Mouse (Mus musculus) myocyte (in vitro differentiated cells): Measurements from ENCODE around the gene Jade2. TPM values are rescaled to one million over a fixed set of nuclear protein-coding genes. Genes with fewer than 3 reads are reported as not detected.

Experiments
- H3K27me3 ChIP-seq: one replicate; pipeline ENCODE4 v1.6.1; 2011; ENCODE audit not compliant: control insufficient read depth, insufficient read depth, insufficient read length
- H3K36me3 ChIP-seq: one replicate; pipeline ENCODE4 v1.6.1; 2011; ENCODE audit not compliant: control insufficient read depth, insufficient read depth
- H3K4me2 ChIP-seq: one replicate; pipeline ENCODE4 v1.6.1; 2011; ENCODE audit warnings: low read depth, control low read depth
- H3K4me3 ChIP-seq: one replicate; pipeline ENCODE4 v1.5.1; 2011; ENCODE audit warnings: mild to moderate bottlenecking, control low read depth, moderate library complexity
- H3K79me2 ChIP-seq: one replicate; pipeline ENCODE4 v1.6.1; 2011; ENCODE audit not compliant: control insufficient read depth, insufficient read depth
- H3ac ChIP-seq: one replicate; pipeline ENCODE4 v1.6.1; 2011; ENCODE audit not compliant: control insufficient read depth, insufficient read length
- CEBPB ChIP-seq: IDR thresholded peaks from 2 replicates; pipeline ENCODE4 v1.6.1; 2011; ENCODE audit warnings: mild to moderate bottlenecking, moderate library complexity; ENCODE audit not compliant: poor library complexity, insufficient read depth, severe bottlenecking
- E2F4 ChIP-seq: IDR thresholded peaks from one replicate; pipeline ENCODE4 v1.6.1; 2011; ENCODE audit warnings: mild to moderate bottlenecking, control low read depth, moderate library complexity; ENCODE audit not compliant: insufficient read depth
- MAX ChIP-seq: IDR thresholded peaks from one replicate; pipeline ENCODE4 v1.6.1; 2011; ENCODE audit warnings: low read depth, mild to moderate bottlenecking, control low read depth
- MYOD1 ChIP-seq, 3 experiments: IDR thresholded peaks; one replicate each; pipeline ENCODE4 v1.6.1; 2011; ENCODE audit warnings: control low read depth in 2 of 3, low read depth in 2 of 3, mild to moderate bottlenecking in 2 of 3, moderate library complexity in 1 of 3; ENCODE audit not compliant: insufficient read length in 2 of 3, control insufficient read depth in 1 of 3
- MYOG ChIP-seq, 3 experiments: IDR thresholded peaks; one replicate each; pipeline ENCODE4 v1.6.1; 2011; ENCODE audit warnings: control low read depth in 2 of 3, low read depth in 2 of 3, mild to moderate bottlenecking in 2 of 3; ENCODE audit not compliant: insufficient read length in 2 of 3, control insufficient read depth in 1 of 3, insufficient read depth in 1 of 3
- POLR2A ChIP-seq: IDR thresholded peaks from one replicate; pipeline ENCODE4 v1.6.1; 2011; ENCODE audit warnings: low read depth, mild to moderate bottlenecking, control low read depth, moderate library complexity; ENCODE audit not compliant: insufficient read length
- POLR2AphosphoS2 ChIP-seq: IDR thresholded peaks from one replicate; pipeline ENCODE4 v1.6.1; 2011; ENCODE audit warnings: low read depth, control low read depth; ENCODE audit not compliant: insufficient read length
- REST ChIP-seq: IDR thresholded peaks from one replicate; pipeline ENCODE4 v1.6.1; 2011; ENCODE audit warnings: mild to moderate bottlenecking, control low read depth, moderate library complexity; ENCODE audit not compliant: insufficient read depth, insufficient read length
- SRF ChIP-seq: IDR thresholded peaks from one replicate; pipeline ENCODE4 v1.6.1; 2011; ENCODE audit warnings: low read depth; ENCODE audit not compliant: control insufficient read depth, insufficient read length
- TCF12 ChIP-seq: IDR thresholded peaks from one replicate; pipeline ENCODE4 v1.6.1; 2011; ENCODE audit warnings: mild to moderate bottlenecking, control low read depth; ENCODE audit not compliant: poor library complexity, insufficient read depth, severe bottlenecking
- TCF3 ChIP-seq: IDR thresholded peaks from one replicate; pipeline ENCODE4 v1.6.1; 2011; ENCODE audit warnings: low read depth, control low read depth; ENCODE audit not compliant: insufficient read length
- USF1 ChIP-seq: IDR thresholded peaks from one replicate; pipeline ENCODE4 v1.6.1; 2011; ENCODE audit warnings: low read depth, mild to moderate bottlenecking, control low read depth, moderate library complexity
- polyA plus RNA-seq: library from polyadenylated mRNA; unstranded; fragments of >200 nt; fragmentation: generic; extraction: Trizol; gene quantifications from one replicate; pipeline ENCODE4 v1.2.1, GENCODE M21; 2012; ENCODE audit warnings: missing spikeins

Gene Jade2
- polyA plus RNA-seq, 1 experiment = 2.6 TPM

- TF ChIP-seq POLR2AphosphoS2 = no peak
- TF ChIP-seq SRF = no peak
- TF ChIP-seq USF1 = no peak
- no peak for TF ChIP-seq MYOG (IDR thresholded peaks at IDR 0.05; ENCODE audit: control insufficient read depth in 1 of 3, insufficient read depth in 1 of 3, insufficient read length in 2 of 3, low read depth in 2 of 3)
- TF ChIP-seq CEBPB = no peak
- no peak for TF ChIP-seq MYOD1 (IDR thresholded peaks at IDR 0.05; ENCODE audit: control insufficient read depth in 1 of 3, insufficient read length in 2 of 3, low read depth in 2 of 3)
- TF ChIP-seq MAX = no peak
- TF ChIP-seq POLR2A = no peak
- no peak for TF ChIP-seq TCF3
- TF ChIP-seq REST = no peak
- TF ChIP-seq TCF12 = no peak
- no peak for TF ChIP-seq E2F4
- Histone ChIP-seq H3ac (no peak overlapping the region), H3K27me3 (no peaks in the 10 kb centered on the region), H3K79me2 (no peaks in the 10 kb centered on the region), H3K4me3 (no peak overlapping the region), H3K36me3 (no peaks in the 10 kb centered on the region), H3K4me2 (no peak overlapping the region)
These were observed 9.6 kb downstream of the Jade2 start for GRCm38 (mm10) chr11:51847902-51848301.

- Histone ChIP-seq H3K4me3 (no peak overlapping the region), H3K27me3 (no peaks in the 10 kb centered on the region), H3K36me3 (no peaks in the 10 kb centered on the region), H3K4me2 (no peak overlapping the region), H3ac (no peak overlapping the region), H3K79me2 (no peaks in the 10 kb centered on the region)
- no peak for TF ChIP-seq POLR2AphosphoS2
- TF ChIP-seq REST = no peak
- no peak for TF ChIP-seq TCF3
- no peak for TF ChIP-seq POLR2A
- TF ChIP-seq MYOG (IDR thresholded peaks at IDR 0.05; ENCODE audit: control insufficient read depth in 1 of 3, insufficient read depth in 1 of 3, insufficient read length in 2 of 3, low read depth in 2 of 3) = no peak
- TF ChIP-seq SRF = no peak
- no peak for TF ChIP-seq E2F4
- no peak for TF ChIP-seq MYOD1 (IDR thresholded peaks at IDR 0.05; ENCODE audit: control insufficient read depth in 1 of 3, insufficient read length in 2 of 3, low read depth in 2 of 3)
- no peak for TF ChIP-seq USF1
- no peak for TF ChIP-seq CEBPB
- no peak for TF ChIP-seq MAX
- no peak for TF ChIP-seq TCF12
These were observed 11.2 kb downstream of the Jade2 start for GRCm38 (mm10) chr11:51845981-51846883.

GRCm38 (mm10) chr11:51844529-51845098 is 12.8 kb downstream of the Jade2 start:
- Histone ChIP-seq H3K36me3 (no peaks in the 10 kb centered on the region), H3ac (no peak overlapping the region), H3K27me3 (no peaks in the 10 kb centered on the region), H3K4me3 (no peak overlapping the region), H3K79me2 (no peaks in the 10 kb centered on the region), H3K4me2 (no peak overlapping the region)
- TF ChIP-seq TCF3 (no peak), SRF (no peak), REST (no peak), USF1 (no peak), E2F4 (no peak), MYOD1 (IDR thresholded peaks at IDR 0.05; ENCODE audit: control insufficient read depth in 1 of 3, insufficient read length in 2 of 3, low read depth in 2 of 3) (no peak), TCF12 (no peak), MYOG (IDR thresholded peaks at IDR 0.05; ENCODE audit: control insufficient read depth in 1 of 3, insufficient read depth in 1 of 3, insufficient read length in 2 of 3, low read depth in 2 of 3) (no peak), MAX (no peak), POLR2AphosphoS2 (no peak), POLR2A (no peak), CEBPB (no peak)

GRCm38 (mm10) chr11:51843898-51844297 is 13.6 kb downstream of the Jade2 start:
- Histone ChIP-seq H3K36me3 (no peaks in the 10 kb centered on the region), H3K27me3 (no peaks in the 10 kb centered on the region), H3K4me3 (no peak overlapping the region), H3ac (no peak overlapping the region), H3K79me2 (no peaks in the 10 kb centered on the region), H3K4me2 (no peak overlapping the region)
- TF ChIP-seq POLR2A (no peak), REST (peak; percentile 50)
